In the genomic region with DNA sequence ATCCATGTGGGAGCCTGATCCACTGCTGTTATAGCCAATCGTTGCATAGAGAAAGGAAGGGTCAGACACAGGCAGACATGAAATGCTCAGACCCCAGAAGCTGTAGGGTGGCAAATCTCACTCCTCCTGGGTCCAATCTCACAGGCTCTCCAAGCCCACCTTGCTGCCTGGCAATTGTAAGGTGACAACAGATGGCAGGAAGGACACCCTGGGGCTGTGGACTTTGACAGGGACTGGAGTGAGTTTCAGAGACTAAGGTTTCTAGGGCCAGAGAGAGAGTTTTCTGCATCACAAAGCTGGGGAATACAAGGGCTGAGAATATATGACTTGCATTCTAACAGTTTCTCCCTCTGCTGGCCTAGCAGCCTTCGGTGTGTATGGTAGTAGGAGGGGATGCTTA, we compare ENCODE assay signal across 22 mouse cellular contexts.
DNase-seq lines count a peak whose midpoint lies in the region; ATAC-seq and TF ChIP-seq lines count a peak whose summit lies in the region.
"Had no signal": no experiment of that assay in that cellular context is flagged by ENCODE, and none has a peak within 500 bp of the region (broad histone marks: within the 10 kb centered on the region; RNA-seq: fewer than 3 reads in every experiment).

No protein-coding gene starts in this region.

- no peaks in the 10 kb centered on the region for H3K36me3 ChIP-seq in testis, adult 2 months (ENCODE audit: control insufficient read depth, insufficient read depth, low read length)
- H3K36me3 ChIP-seq in midbrain, embryonic 15.5 days (replicated peaks) = no peaks in the 10 kb centered on the region
- H3K36me3 ChIP-seq: embryonic facial prominence, embryonic 10.5 days; G1E; heart, embryonic 15.5 days had no signal

- H3K4me1 ChIP-seq in testis, adult 2 months (ENCODE audit: control insufficient read depth, insufficient read depth, low read length) = no peaks in the 10 kb centered on the region
- H3K4me1 ChIP-seq in midbrain, embryonic 15.5 days = no peaks in the 10 kb centered on the region
- H3K4me1 ChIP-seq: embryonic facial prominence, embryonic 10.5 days; forebrain, embryonic 13.5 days; heart, embryonic 15.5 days; hindbrain, embryonic 13.5 days had no signal

- no peak for TF ChIP-seq POLR2A in testis, adult 2 months (IDR thresholded peaks at IDR 0.05; ENCODE audit: control insufficient read depth, low read depth, low read length)

- no peaks in the 10 kb centered on the region for H3K9me3 ChIP-seq in midbrain, embryonic 15.5 days
- H3K9me3 ChIP-seq: embryonic facial prominence, embryonic 10.5 days; forebrain, embryonic 13.5 days; heart, embryonic 15.5 days; hindbrain, embryonic 13.5 days had no signal

- no peak overlapping the region for H3K9ac ChIP-seq in midbrain, embryonic 15.5 days
- H3K9ac ChIP-seq: forebrain, embryonic 13.5 days; forebrain, postnatal 0 days; heart, embryonic 15.5 days; hindbrain, embryonic 13.5 days had no signal

- 94% methylated on average over 2 of the region's 2 CpGs for WGBS in midbrain, embryonic 15.5 days

- no peak for ATAC-seq in cerebellum, adult (ENCODE audit: insufficient number of reproducible peaks, low FRiP score, low TSS enrichment)
- ATAC-seq in midbrain, embryonic 15.5 days (replicated peaks) = no peak
- ATAC-seq: CD4-positive, CD25-positive, alpha-beta regulatory T cell, adult 4 months; forebrain, embryonic 13.5 days; forebrain, postnatal 0 days; hindbrain, postnatal 0 days had no signal

- no peak overlapping the region for H3K4me2 ChIP-seq in midbrain, embryonic 15.5 days
- H3K4me2 ChIP-seq: forebrain, embryonic 13.5 days; heart, embryonic 11.5 days; heart, embryonic 15.5 days; hindbrain, embryonic 13.5 days had no signal

- no peaks in the 10 kb centered on the region for H3K27me3 ChIP-seq in testis, adult 2 months (ENCODE audit: control insufficient read depth, insufficient read depth, low read length)
- no peaks in the 10 kb centered on the region for H3K27me3 ChIP-seq in midbrain, embryonic 15.5 days (replicated peaks)
- H3K27me3 ChIP-seq: forebrain, embryonic 13.5 days; heart, embryonic 15.5 days; hindbrain, embryonic 13.5 days had no signal

- DNase-seq in cerebellum, adult 11 months = peak; percentile 55
- DNase-seq in testis, postnatal 10 days (ENCODE audit: low spot score) = no peak
- peak; percentile 50 to 76 for DNase-seq in cerebellum, postnatal 10 days
- no peak for DNase-seq in kidney, postnatal 10 days
- DNase-seq in spleen, postnatal 14 days (ENCODE audit: low spot score in 2 of 2) = no peak
- DNase-seq: adrenal gland, postnatal 14 days; B cell, adult 2 months; forebrain, postnatal 0 days; gastrocnemius, postnatal 25 days; heart, postnatal 14 days; kidney, adult 11 months had no signal

- peak overlapping the region; percentile 2; the same call in 1 of the 2 replicates for H3K4me3 ChIP-seq in testis, adult 2 months (ENCODE audit: control insufficient read depth, low read depth, low read length)
- H3K4me3 ChIP-seq in midbrain, embryonic 15.5 days = no peak overlapping the region
- H3K4me3 ChIP-seq: embryonic facial prominence, embryonic 10.5 days; forebrain, embryonic 13.5 days; heart, embryonic 15.5 days; hindbrain, embryonic 13.5 days had no signal

- H3K27ac ChIP-seq in testis, adult 2 months (ENCODE audit: control insufficient read depth, insufficient read depth, low read depth, low read length) = no peak overlapping the region
- H3K27ac ChIP-seq in midbrain, embryonic 15.5 days = no peak overlapping the region
- H3K27ac ChIP-seq: embryonic facial prominence, embryonic 10.5 days; forebrain, embryonic 13.5 days; heart, embryonic 15.5 days; hindbrain, embryonic 13.5 days; hindbrain, postnatal 0 days had no signal

- no peak for TF ChIP-seq CTCF in testis, adult 2 months (IDR thresholded peaks at IDR 0.05; ENCODE audit: control insufficient read depth, insufficient read depth, insufficient replicate concordance, low read depth, low read length)

Comparison
In these comparisons a context has a peak if more than half of its experiments do, and no peak if none do; other contexts are left out.
1. DNase-seq: peak in cerebellum, adult 11 months (single experiment) and cerebellum, postnatal 10 days (2 of 2); none in testis, postnatal 10 days (single experiment), kidney, postnatal 10 days (single experiment) and spleen, postnatal 14 days (0 of 2).